Mouse (Mus musculus): ENCODE measurements at regions not wholly inside any gene's neighbourhood (a gene's known extent, or its start where the extent isn't known, plus 50 kb on each side); places are given as distances from the start of the nearest gene placed in this dataset.
"Not testable (repeated sequence)": the region's sequence is repeated elsewhere in the genome, so short reads cannot be mapped to it uniquely, and the experiment has no call there.

GRCm38 (mm10) chr6:5663433-5664175, 61.8 kb upstream of the Dync1i1 start:
- no peak for DNase-seq (ENCODE audit: low spot score)

- DNase-seq (ENCODE audit: low spot score): peak; percentile 91
Measured at GRCm38 (mm10) chr6:5645150-5645732, 80.2 kb upstream of the Dync1i1 start.

DNA sequence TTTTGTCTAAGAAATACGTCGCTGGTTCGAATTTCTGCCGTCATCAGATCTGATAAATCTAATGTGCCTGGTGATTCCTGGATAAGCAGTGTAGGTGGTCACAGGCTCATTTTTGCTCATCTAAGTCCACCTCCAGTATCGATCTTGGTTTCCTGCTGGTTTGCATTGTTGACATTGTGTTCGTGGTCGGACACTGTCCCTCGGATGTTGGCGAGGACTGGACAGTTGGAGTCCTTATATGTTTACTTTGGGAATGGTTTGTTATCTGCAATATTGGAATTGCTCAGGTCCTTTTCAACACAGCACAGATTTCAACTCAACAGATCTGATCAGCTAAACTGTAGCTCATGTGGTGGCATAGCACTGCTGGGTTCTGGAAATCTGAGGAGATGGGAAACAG, 91.2 kb upstream of the Dync1i1 start:
- no peak for DNase-seq (ENCODE audit: low spot score)

- peak; percentile 77 for DNase-seq (ENCODE audit: low spot score)
Measured at GRCm38 (mm10) chr6:5633036-5633708, 92.3 kb upstream of the Dync1i1 start.

- no peak for DNase-seq (ENCODE audit: low spot score)
Measured at GRCm38 (mm10) chr6:5624085-5624484, 101.4 kb upstream of the Dync1i1 start.

GRCm38 (mm10) chr6:5621582-5621981, 103.9 kb upstream of the Dync1i1 start:
- DNase-seq (ENCODE audit: low spot score): no peak

- DNase-seq (ENCODE audit: low spot score): no peak
Measured at GRCm38 (mm10) chr6:5594011-5594410, 97.9 kb upstream of the Pdk4 start.

DNA sequence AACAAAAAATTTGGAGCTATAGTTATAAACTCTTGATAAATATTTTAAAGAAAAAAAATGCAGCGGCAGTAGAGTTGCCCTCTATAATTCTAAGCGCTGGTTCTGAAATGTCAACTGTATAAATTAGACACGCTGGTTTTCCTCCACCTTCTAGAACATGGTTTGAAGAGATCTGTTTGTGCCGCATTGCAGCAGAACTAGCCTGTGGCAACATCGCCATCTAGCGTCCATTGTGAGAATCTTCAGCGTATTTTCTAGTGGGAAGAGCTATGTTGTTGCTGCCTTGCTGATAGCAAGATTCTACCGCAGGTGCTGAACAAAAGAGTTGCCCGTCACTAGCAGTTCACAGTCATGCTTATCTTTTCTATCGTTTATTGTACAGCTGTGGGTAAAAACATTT, 93.5 kb upstream of the Pdk4 start:
- peak; percentile 73 for DNase-seq (ENCODE audit: low spot score)

DNA sequence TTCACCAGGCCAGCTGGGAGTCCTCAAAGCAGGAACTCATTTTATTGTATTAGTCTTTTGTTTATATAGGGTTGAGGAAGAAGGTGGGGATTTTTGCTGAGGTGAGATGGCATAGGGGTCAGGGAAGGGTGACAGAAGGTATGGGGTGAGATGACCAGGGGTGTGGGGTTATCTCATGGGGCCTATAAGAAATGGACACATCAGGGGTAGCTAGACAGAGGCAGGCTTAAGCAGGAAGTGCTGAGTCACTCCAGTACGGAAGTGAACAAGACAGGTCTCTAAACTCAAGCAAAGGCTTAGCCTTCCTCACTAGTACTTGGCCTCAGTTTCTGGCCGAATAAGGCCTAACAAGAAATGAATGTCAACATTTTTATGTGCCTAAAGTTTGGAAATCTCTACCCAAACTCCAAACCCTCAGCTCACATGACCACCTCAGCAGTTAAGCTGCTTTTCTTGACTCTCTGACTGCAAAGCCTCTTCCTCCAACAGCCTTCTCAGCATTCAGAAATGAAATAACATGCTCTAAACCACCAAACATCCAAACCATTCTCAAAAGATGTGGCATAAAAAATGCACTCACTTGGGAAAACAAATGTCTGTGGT, 86.9 kb upstream of the Pdk4 start:
- DNase-seq (ENCODE audit: low spot score): no peak

DNA sequence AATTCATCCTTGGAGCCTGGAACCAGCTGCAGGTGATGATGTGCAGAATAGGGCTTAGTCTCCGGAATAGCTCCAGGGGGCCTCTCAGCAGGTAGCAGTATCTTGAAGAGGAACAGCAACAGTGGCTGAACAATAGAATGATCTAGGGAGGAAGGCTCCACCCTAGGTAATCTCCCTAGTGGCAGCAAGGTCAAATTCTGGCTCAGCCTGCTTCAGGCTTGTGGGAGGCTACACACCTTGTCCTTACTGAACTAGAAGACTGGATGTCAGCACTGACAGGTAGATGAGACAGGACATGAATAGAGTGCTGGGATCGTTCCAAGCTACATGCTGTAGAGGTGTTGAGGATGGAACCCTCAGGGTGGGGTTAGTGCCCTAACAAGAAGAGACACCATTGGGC, 80.8 kb upstream of the Pdk4 start:
- DNase-seq (ENCODE audit: low spot score): not testable (repeated sequence)

DNA sequence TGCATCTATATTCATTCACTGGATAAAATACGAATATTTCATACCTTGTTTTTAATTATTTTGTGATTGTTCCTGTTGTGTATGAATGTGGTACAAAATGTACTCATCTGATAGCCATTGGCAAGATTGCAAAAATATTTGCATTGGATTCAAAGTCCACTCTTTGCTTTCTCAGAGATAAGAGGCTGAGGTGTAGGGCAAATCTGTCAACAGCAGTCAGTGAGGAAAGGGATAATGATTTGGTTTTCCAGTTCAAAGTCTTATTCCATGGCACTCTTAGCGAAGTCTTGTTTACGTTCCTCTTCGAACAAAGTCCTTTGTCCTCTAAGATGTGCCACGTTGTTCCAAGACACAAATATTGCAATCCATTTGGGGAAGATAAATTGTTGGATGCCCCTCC, 70.5 kb upstream of the Pdk4 start:
- DNase-seq (ENCODE audit: low spot score): no peak

DNA sequence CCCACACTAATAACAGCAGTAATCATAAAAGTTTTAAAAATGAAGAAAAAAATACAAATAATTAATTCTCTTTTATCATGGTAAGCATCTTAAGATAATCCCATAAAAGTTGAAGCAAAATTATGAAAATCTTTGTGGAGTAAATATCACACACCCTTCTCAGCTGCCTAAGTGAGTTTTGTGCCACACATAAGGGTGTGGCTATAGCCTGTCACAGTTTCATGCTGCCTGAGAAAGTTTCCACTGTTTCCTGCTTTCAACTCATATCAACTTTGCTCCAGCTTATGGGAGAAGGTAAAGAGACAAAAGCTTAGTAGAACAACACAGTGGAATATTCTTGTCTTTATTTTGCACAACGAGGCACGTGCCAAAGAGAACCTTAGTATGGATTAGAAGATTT, 68.9 kb upstream of the Pdk4 start:
- DNase-seq (ENCODE audit: low spot score): no peak

- no peak for DNase-seq (ENCODE audit: low spot score)
Measured at GRCm38 (mm10) chr6:5553703-5554394, 57.7 kb upstream of the Pdk4 start.

DNA sequence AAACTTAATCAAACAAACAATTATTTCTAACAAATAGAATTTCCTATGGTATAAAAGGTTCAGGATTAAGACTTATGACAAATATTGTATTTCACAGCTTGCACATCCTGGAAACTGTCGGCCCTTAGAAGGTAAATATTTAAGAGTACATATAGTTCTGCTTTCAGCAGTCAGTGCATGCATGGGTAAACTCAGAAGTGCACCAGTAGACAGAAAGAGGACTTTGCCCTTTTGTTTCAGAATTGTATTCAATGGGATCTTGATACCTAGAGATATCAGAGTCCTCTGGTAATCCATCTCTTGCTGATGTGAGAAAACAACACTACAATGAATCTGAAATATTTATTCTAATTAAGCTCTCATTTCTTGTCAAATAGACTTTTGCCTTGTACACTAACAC, 54.0 kb upstream of the Pdk4 start:
- DNase-seq (ENCODE audit: low spot score): no peak

Measured in testis, postnatal 10 days (tissue).